Mouse (Mus musculus) spleen, adult 2 months (tissue): ENCODE data around the gene Wdr19.

ENCODE experiments used
- CTCF ChIP-seq: fragments of 200-500 bp; IDR thresholded peaks from 2 replicates; pipeline ENCODE4 v1.5.1; 2011; ENCODE audit warnings: mild to moderate bottlenecking, inconsistent platforms; ENCODE audit not compliant: insufficient read depth, insufficient read length, insufficient replicate concordance; ENCODE audit errors: extremely low read depth
- POLR2A ChIP-seq: fragments of 200-500 bp; IDR thresholded peaks from 2 replicates; pipeline ENCODE4 v1.6.1; 2011; ENCODE audit warnings: low read depth, low read length, inconsistent platforms

DNA sequence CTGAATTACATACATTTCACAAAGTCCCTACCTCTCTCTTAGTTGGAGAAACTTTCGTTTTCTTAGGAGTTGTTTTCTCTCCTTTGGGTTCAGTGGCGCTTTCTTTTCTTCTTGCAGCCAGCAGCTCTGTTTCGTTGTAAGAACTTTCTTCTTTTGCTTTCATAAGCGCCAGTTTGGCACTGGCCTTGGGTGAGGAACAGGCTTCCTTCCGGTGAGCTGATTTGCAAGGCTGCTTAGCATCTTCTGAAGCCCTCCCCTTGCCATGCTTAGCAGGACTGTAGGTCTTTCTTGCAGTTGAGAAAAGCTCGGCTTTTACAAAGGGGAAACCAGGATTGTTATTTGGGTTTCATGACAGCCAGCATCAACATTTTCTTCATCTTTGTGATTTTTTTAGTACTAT, 94.1 kb downstream of the Wdr19 start:
- no peak for TF ChIP-seq CTCF
- no peak for TF ChIP-seq POLR2A
